Mouse (Mus musculus) ES-E14 (cell line): Measurements from ENCODE around the gene Slc17a7. TPM values are rescaled to one million over a fixed set of nuclear protein-coding genes. Genes with fewer than 3 reads are reported as not detected.

ENCODE experiments used
- DNase-seq: peaks from one replicate; pipeline ENCODE4 v3.0.0-alpha.2; 2013; ENCODE audit warnings: low read depth, low spot score
- H3K27ac ChIP-seq: 2 replicates; pipeline ENCODE4 v1.5.1; 2012; ENCODE audit warnings: low read depth, mild to moderate bottlenecking, low read length, moderate library complexity, mixed read lengths; ENCODE audit not compliant: poor library complexity, insufficient read depth, severe bottlenecking
- H3K36me3 ChIP-seq: 2 replicates; pipeline ENCODE4 v1.6.1; 2012; ENCODE audit warnings: mild to moderate bottlenecking, low read length, moderate library complexity, mixed read lengths; ENCODE audit not compliant: control insufficient read depth, poor library complexity, insufficient read depth, severe bottlenecking
- H3K4me1 ChIP-seq, 2 experiments: fragments of 150-350 bp in 1 of 2; sonication (generic) in 1 of 2; 2 replicates each; pipeline ENCODE4 v1.6.1; 2012; ENCODE audit warnings: low read length in 2 of 2, mild to moderate bottlenecking in 1 of 2, mixed read lengths in 1 of 2; ENCODE audit not compliant: control insufficient read depth in 2 of 2, insufficient read depth in 2 of 2, poor library complexity in 1 of 2
- H3K4me3 ChIP-seq, 2 experiments: fragments of 150-350 bp in 1 of 2; sonication (generic) in 1 of 2; 2 replicates each; pipeline ENCODE4 v1.5.1; 2012; ENCODE audit warnings: low read length in 2 of 2, low read depth in 1 of 2, mild to moderate bottlenecking in 1 of 2, mixed read lengths in 1 of 2; ENCODE audit not compliant: insufficient read depth in 1 of 2, poor library complexity in 1 of 2, severe bottlenecking in 1 of 2
- H3K9ac ChIP-seq: 2 replicates; pipeline ENCODE4 v1.6.1; 2012; ENCODE audit warnings: low read depth, mild to moderate bottlenecking, low read length, mixed read lengths; ENCODE audit not compliant: poor library complexity, insufficient read depth, severe bottlenecking
- H3K9me3 ChIP-seq: fragments of 150-350 bp; sonication (generic); 2 replicates; pipeline ENCODE4 v1.6.1; 2012; ENCODE audit warnings: low read depth, mild to moderate bottlenecking, low read length; ENCODE audit not compliant: control insufficient read depth, insufficient read depth
- CHD2 ChIP-seq: IDR thresholded peaks from 2 replicates; pipeline ENCODE4 v1.6.1; 2014; ENCODE audit warnings: mild to moderate bottlenecking, low read depth, low read length, inconsistent platforms
- HCFC1 ChIP-seq: IDR thresholded peaks from 2 replicates; pipeline ENCODE4 v1.6.1; 2012; ENCODE audit warnings: low read length, inconsistent platforms, borderline replicate concordance; ENCODE audit not compliant: insufficient read depth
- MAFK ChIP-seq: IDR thresholded peaks from 2 replicates; pipeline ENCODE4 v1.6.1; 2014; ENCODE audit warnings: mild to moderate bottlenecking, low read depth, low read length, inconsistent platforms; ENCODE audit not compliant: insufficient read depth
- ZC3H11A ChIP-seq: IDR thresholded peaks from 2 replicates; pipeline ENCODE4 v1.6.1; 2012; ENCODE audit warnings: low read depth, mild to moderate bottlenecking, inconsistent platforms, low read length, borderline replicate concordance
- ZNF384 ChIP-seq: IDR thresholded peaks from 2 replicates; pipeline ENCODE4 v1.6.1; 2012; ENCODE audit warnings: low read depth, low read length, inconsistent platforms
- in situ Hi-C, 2 experiments: fragments of 600-800 bp; cut with MboI; formaldehyde crosslinking; loops; one replicate each; pipeline ENCODE4 v1.15.1; 2025; ENCODE audit warnings: low sequenced_read_pairs in 2 of 2, inconsistent platforms in 1 of 2; ENCODE audit not compliant: unreplicated experiment in 2 of 2
- total RNA-seq: library from RNA; depleted of rRNA; stranded (reverse); fragments of 300-350 nt; gene quantifications from 2 replicates; pipeline ENCODE4 v1.2.3, GENCODE M21; 2012; rRNA removed

Gene Slc17a7
- total RNA-seq, 1 experiment, result 3.4 TPM

DNA sequence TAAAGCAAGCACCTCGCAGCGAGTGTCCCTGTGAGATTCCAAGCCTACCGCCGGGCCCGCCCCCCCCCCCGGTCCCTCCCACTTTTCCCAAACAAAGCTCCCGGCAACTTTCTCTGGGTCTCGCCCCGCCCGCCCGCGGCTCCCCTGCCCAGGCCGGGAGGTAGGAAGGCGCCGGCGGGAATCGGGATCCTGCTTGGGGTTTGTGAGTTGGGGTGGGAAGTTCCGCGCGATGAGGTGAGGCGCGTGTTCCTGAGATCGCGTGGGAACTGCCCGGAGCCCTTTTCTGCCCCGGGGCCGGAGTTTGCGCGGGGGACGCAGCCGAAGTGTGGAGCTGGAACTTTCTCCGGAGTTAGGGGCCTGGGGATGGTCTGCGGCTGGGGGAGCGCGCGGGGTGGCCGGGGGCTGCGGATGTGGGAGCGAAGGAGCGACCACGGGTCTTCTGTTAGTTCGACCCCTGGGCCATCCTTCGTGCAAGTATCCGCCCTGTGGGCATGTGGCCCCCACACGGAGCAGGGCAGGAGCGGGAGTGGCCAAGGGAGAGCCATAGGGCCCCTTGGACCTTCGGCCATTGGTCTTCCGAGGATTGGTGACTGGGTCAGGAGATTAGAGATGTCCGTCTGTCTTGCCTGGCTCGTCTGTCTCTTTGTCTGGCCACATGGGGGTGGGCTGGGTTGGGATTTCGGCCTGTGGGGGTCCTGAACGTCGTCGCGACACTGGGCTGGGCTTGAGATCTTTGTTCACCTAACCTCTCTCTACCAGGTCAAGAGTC lies 52.1 kb downstream of the Slc17a7 start, which contains the start of gene Tead2:
Gene Tead2 (plus strand): TSS at position 81 of the 769 bp plus-strand sequence.
- DNase-seq, result peak; percentile 69
- Histone ChIP-seq H3K27ac (peak within 1 kb of the TSS; percentile 78), H3K4me3 (peak within 1 kb of the TSS; percentile 70 to 89), H3K4me1 (peaks cover 4 to 27% of the 10 kb centered on the region in 2 experiments; a peak in 2 of 4 replicates), H3K9me3 (no peaks in the 10 kb centered on the region), H3K9ac (peak within 1 kb of the TSS; percentile 93), H3K36me3 (peaks cover 29% of the 10 kb centered on the region)
- in situ Hi-C loops, result no loop called here
- no peak for TF ChIP-seq MAFK
- no peak for TF ChIP-seq ZNF384
- no peak for TF ChIP-seq HCFC1
- no peak for TF ChIP-seq ZC3H11A
- TF ChIP-seq CHD2, result no peak

DNA sequence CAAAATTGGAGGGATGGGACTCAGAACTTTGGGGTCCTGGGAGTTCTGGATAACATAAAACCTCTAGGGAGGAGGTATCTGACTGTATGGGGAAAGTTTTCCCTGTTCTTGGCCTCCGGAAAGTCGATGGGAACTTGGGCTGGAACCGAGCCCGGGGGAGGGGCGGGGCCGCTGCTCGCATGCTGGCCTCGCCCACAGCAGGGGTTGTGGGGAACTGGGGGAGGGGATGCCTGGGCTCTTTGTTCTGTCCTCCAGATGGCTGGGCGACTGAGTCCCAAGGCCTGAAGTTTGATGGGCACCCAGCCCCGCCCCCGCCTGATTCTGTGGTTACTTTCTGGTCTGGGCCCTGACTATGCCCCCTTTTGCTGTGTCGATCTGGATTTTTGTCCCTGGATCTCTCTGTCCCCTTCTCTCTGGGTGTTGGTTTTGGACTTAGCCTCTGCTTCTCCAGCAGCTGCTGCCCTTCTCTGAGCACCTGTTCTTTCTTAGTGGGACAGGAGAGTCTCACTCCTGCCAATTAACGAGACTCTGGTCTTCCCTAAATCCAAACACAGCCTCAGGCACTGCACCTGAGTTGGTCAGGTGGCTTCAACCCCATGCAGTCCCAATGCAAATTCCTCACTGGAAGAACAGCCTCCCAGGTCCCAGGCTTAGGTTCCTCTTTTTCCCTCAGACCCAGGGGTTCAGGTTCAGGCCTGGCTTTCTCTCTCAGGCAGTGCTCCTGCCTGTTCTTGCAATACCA lies 52.9 kb downstream of the Slc17a7 start:
- peaks cover 30% of the 10 kb centered on the region for H3K36me3 ChIP-seq
- H3K27ac ChIP-seq, result peak overlapping the region; percentile 78
- peak overlapping the region; percentile 93 for H3K9ac ChIP-seq
- peak; percentile 79 for DNase-seq
- H3K9me3 ChIP-seq, result no peaks in the 10 kb centered on the region
- TF ChIP-seq ZNF384 (no peak), CHD2 (no peak), HCFC1 (no peak), MAFK (no peak), ZC3H11A (no peak)
- in situ Hi-C loops, result no loop called here
- peak overlapping the region; percentile 70 to 89 for H3K4me3 ChIP-seq
- peaks cover 1 to 23% of the 10 kb centered on the region in 2 experiments; a peak in 2 of 4 replicates for H3K4me1 ChIP-seq

DNA sequence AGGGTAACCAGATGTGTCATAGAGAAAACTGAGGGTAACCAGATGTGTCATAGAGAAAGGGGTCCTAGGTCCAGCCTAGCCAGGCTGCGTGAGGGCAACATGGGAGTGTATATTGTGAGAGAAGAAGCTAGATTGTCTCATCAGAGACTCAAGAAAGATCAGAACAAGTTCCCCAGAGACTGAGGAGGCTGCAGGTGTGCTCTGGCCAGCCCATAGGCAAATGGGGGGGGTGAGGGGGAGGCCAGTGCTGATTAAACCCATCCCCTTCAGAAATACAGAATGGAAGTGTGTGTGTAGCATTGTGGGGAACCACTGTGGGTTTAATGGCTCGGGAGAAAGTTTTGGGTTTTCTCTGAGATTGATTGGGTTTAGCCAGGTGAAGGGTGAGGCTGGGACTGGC lies 57.9 kb downstream of the Slc17a7 start:
- peaks cover 55% of the 10 kb centered on the region for H3K36me3 ChIP-seq
- H3K9me3 ChIP-seq, result no peaks in the 10 kb centered on the region
- H3K4me3 ChIP-seq, result no peak overlapping the region
- in situ Hi-C loops, result no loop called here
- peaks cover 0 to 19% of the 10 kb centered on the region in 2 experiments; a peak in 2 of 4 replicates for H3K4me1 ChIP-seq
- TF ChIP-seq ZNF384 (no peak), ZC3H11A (no peak), CHD2 (no peak), HCFC1 (no peak), MAFK (no peak)
- H3K27ac ChIP-seq, result no peak overlapping the region
- no peak for DNase-seq
- H3K9ac ChIP-seq, result no peak overlapping the region

DNA sequence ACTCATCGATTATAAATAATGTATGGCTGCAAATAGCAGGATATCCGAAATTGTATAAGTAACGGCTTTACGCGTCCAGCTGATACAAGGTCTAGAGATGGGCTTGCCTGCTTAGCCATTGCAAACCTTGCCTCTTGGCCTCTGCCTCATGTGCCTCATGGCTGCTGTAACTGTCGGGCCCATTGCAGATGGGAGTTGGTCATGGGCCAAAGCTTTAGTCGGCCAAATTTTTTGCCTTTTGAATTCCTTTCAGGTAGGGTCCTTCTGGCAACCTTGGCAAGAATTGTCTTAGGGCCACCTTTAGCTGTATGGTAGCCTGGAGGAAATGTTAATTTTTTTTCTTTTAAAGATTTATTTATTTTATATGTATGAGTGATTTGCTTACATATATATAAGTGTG lies 61.1 kb downstream of the Slc17a7 start:
- Histone ChIP-seq H3K9ac (no peak overlapping the region), H3K9me3 (no peaks in the 10 kb centered on the region), H3K27ac (no peak overlapping the region), H3K4me1 (peaks cover 0 to 11% of the 10 kb centered on the region in 2 experiments; a peak in 2 of 4 replicates), H3K36me3 (peaks cover 47% of the 10 kb centered on the region), H3K4me3 (no peak overlapping the region)
- no peak for TF ChIP-seq CHD2
- no peak for TF ChIP-seq MAFK
- no peak for TF ChIP-seq HCFC1
- TF ChIP-seq ZC3H11A, result no peak
- no peak for TF ChIP-seq ZNF384
- DNase-seq, result no peak
- in situ Hi-C loops, result no loop called here

Other genes with a start within 250 kb of the Slc17a7 start
- gene Ap2a1, start 234.5 kb upstream of the Slc17a7 start, total RNA-seq, result 82.5 and 94.9 TPM in 2 replicates
- gene Tsks, start 220.7 kb upstream of the Slc17a7 start, total RNA-seq, result 0.49 and 0.85 TPM in 2 replicates
- gene Cpt1c, start 189.1 kb upstream of the Slc17a7 start, total RNA-seq, result 60.3 and 123 TPM in 2 replicates
- gene Prmt1, start 177.4 kb upstream of the Slc17a7 start, total RNA-seq, result 413 and 429 TPM in 2 replicates
- gene Irf3, start 166.3 kb upstream of the Slc17a7 start, total RNA-seq, result 45.9 and 68.4 TPM in 2 replicates
- gene Bcl2l12, start 165.2 kb upstream of the Slc17a7 start, total RNA-seq, result 11.9 and 13.0 TPM in 2 replicates
- 39.0 and 39.2 TPM in 2 replicates for gene Scaf1, start 147.6 kb upstream of the Slc17a7 start, total RNA-seq
- 11.1 and 14.4 TPM in 2 replicates for gene Rras, start 146.0 kb upstream of the Slc17a7 start, total RNA-seq
- gene Prr12, start 111.1 kb upstream of the Slc17a7 start, total RNA-seq, result 32.3 and 37.5 TPM in 2 replicates
- gene Nosip, start 101.5 kb upstream of the Slc17a7 start, total RNA-seq, result 94.2 and 106 TPM in 2 replicates
- gene Prrg2, start 101.3 kb upstream of the Slc17a7 start, total RNA-seq, result 9.8 and 11.4 TPM in 2 replicates
- gene Rcn3, start 71.7 kb upstream of the Slc17a7 start, total RNA-seq, result 137 and 207 TPM in 2 replicates
- 10.6 and 15.1 TPM in 2 replicates for gene Fcgrt, start 60.1 kb upstream of the Slc17a7 start, total RNA-seq
- 1,746 and 1,854 TPM in 2 replicates for gene Rps11, start 39.5 kb upstream of the Slc17a7 start, total RNA-seq
- 3,971 and 5,136 TPM in 2 replicates for gene Rpl13a, start 35.2 kb upstream of the Slc17a7 start, total RNA-seq
- gene Gm45713, start 27.7 kb upstream of the Slc17a7 start, total RNA-seq, result 0.36 and 0.90 TPM in 2 replicates
- 1.8 and 1.9 TPM in 2 replicates for gene Flt3l, start 27.5 kb upstream of the Slc17a7 start, total RNA-seq
- 69.9 and 70.2 TPM in 2 replicates for gene Pih1d1, start 9.6 kb upstream of the Slc17a7 start, total RNA-seq
- 108 and 115 TPM in 2 replicates for gene Aldh16a1, start 9.4 kb upstream of the Slc17a7 start, total RNA-seq
- 0.11 TPM in 1 of 2 replicates, not detected in the other for gene Gfy, start 15.6 kb downstream of the Slc17a7 start, total RNA-seq
- 0.54 TPM in 1 of 2 replicates, not detected in the other for gene Pth2, start 17.0 kb downstream of the Slc17a7 start, total RNA-seq
- gene Ccdc155, start 40.9 kb downstream of the Slc17a7 start, total RNA-seq, result 2.4 and 2.7 TPM in 2 replicates
- 4.7 and 6.9 TPM in 2 replicates for gene Dkkl1, start 48.2 kb downstream of the Slc17a7 start, total RNA-seq
- gene Tead2, start 51.8 kb downstream of the Slc17a7 start, total RNA-seq, result 95.9 and 111 TPM in 2 replicates
- 37.6 and 50.8 TPM in 2 replicates for gene Cd37, start 75.2 kb downstream of the Slc17a7 start, total RNA-seq
- gene Slc6a16, start 77.1 kb downstream of the Slc17a7 start, total RNA-seq, result 12.7 and 14.6 TPM in 2 replicates
- 0.21 and 0.67 TPM in 2 replicates for gene Slc6a21, start 113.6 kb downstream of the Slc17a7 start, total RNA-seq
- gene Trpm4, start 169.8 kb downstream of the Slc17a7 start, total RNA-seq, result 26.5 and 48.5 TPM in 2 replicates
- 0.71 and 1.4 TPM in 2 replicates for gene Hrc, start 171.3 kb downstream of the Slc17a7 start, total RNA-seq
- gene Ppfia3, start 203.1 kb downstream of the Slc17a7 start, total RNA-seq, result 6.9 and 12.6 TPM in 2 replicates
- gene Lin7b, start 206.6 kb downstream of the Slc17a7 start, total RNA-seq, result 5.6 and 11.3 TPM in 2 replicates
- gene Snrnp70, start 231.8 kb downstream of the Slc17a7 start, total RNA-seq, result 303 and 310 TPM in 2 replicates
- 0.85 and 2.3 TPM in 2 replicates for gene Kcna7, start 241.7 kb downstream of the Slc17a7 start, total RNA-seq
- 2.4 and 3.6 TPM in 2 replicates for gene Ntf5, start 249.7 kb downstream of the Slc17a7 start, total RNA-seq